Mouse (Mus musculus) lung, embryonic 16.5 days (tissue): ENCODE measurements around the gene Rftn1. TPM values are rescaled to one million over a fixed set of nuclear protein-coding genes. Genes with fewer than 3 reads are reported as not detected.

Experiments used
- ATAC-seq: fragments of 200-750 bp; cut with Nextera tagmentation; 2 replicates; pipeline ENCODE4 v1.8.0; 2017; ENCODE audit warnings: low read depth, mild to moderate bottlenecking, moderate library complexity
- H3K27ac ChIP-seq: fragments of 300-500 bp; sonication (generic); 2 replicates; pipeline ENCODE4 v1.5.1; 2014; ENCODE audit warnings: mild to moderate bottlenecking, control low read depth, low read length
- H3K27me3 ChIP-seq: fragments of 300-500 bp; sonication (generic); 2 replicates; pipeline ENCODE4 v1.6.1; 2014; ENCODE audit warnings: low read depth, low read length, mixed read lengths; ENCODE audit not compliant: control insufficient read depth, insufficient read depth
- H3K36me3 ChIP-seq: fragments of 300-500 bp; sonication (generic); 2 replicates; pipeline ENCODE4 v1.6.1; 2014; ENCODE audit warnings: low read length; ENCODE audit not compliant: control insufficient read depth, insufficient read depth
- H3K4me1 ChIP-seq: fragments of 300-500 bp; sonication (generic); replicated peaks from 2 replicates; pipeline ENCODE4 v1.6.1; 2014; ENCODE audit warnings: low read length, mixed read lengths; ENCODE audit not compliant: control insufficient read depth, insufficient read depth
- H3K4me2 ChIP-seq: fragments of 300-500 bp; sonication (generic); 2 replicates; pipeline ENCODE4 v1.6.1; 2014; ENCODE audit warnings: low read depth, low read length, control low read depth
- H3K4me3 ChIP-seq: fragments of 300-500 bp; sonication (generic); 2 replicates; pipeline ENCODE4 v1.5.1; 2014; ENCODE audit warnings: mild to moderate bottlenecking, low read length, control low read depth
- H3K9ac ChIP-seq: fragments of 300-500 bp; sonication (generic); 2 replicates; pipeline ENCODE4 v1.6.1; 2014; ENCODE audit warnings: low read length, control low read depth
- H3K9me3 ChIP-seq: fragments of 300-500 bp; sonication (generic); 2 replicates; pipeline ENCODE4 v1.6.1; 2016; ENCODE audit warnings: low read length; ENCODE audit not compliant: control insufficient read depth
- WGBS: fragments of 180-500 bp; shearing (Covaris S2); extraction: QIAGEN DNeasy Blood & Tissue Kit; methylation state at CpG from one replicate; pipeline ENCODE4 v1.1.7; 2014; 5-methylcytosine and 5-hydroxymethylcytosine counted together
- polyA plus RNA-seq: library from polyadenylated mRNA; unstranded; fragments of >200 nt; fragmentation: Nextera tagmentation; extraction: Ambion mirVana; gene quantifications from 2 replicates; pipeline ENCODE4 v1.2.1, GENCODE M21; 2015

Gene Rftn1
- polyA plus RNA-seq, 1 experiment from 2014 or later = 18.2 TPM

DNA sequence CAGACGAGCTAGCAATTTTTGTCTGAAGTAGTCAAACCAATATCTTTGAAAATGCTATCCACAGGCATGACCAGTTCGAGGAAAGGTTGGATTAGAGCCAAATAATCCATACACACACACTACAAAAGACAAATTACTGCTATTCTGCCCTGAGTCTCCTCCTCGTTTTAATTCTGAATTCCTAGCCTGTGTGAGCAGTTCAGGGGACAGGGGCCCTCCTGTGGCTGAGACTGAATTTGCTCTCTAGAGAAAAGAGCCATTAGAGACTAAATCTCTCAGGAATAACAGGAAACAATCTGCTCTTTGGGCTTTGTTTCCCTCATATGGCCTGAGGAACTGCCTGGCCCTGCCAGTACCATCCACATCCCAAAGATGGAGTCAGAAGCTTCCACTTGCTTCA, 3.2 kb upstream of the Rftn1 start:
- Histone ChIP-seq H3K36me3 (no peaks in the 10 kb centered on the region), H3K4me2 (no peak overlapping the region), H3K27me3 (peaks cover 5% of the 10 kb centered on the region), H3K27ac (no peak overlapping the region), H3K9me3 (no peaks in the 10 kb centered on the region), H3K4me1 (no peaks in the 10 kb centered on the region; the same call in 1 of the 2 replicates), H3K4me3 (no peak overlapping the region), H3K9ac (no peak overlapping the region)
- WGBS = 31% methylated on average over 3 of the region's 3 CpGs
- peak; percentile 24; the same call in 1 of the 2 replicates for ATAC-seq

DNA sequence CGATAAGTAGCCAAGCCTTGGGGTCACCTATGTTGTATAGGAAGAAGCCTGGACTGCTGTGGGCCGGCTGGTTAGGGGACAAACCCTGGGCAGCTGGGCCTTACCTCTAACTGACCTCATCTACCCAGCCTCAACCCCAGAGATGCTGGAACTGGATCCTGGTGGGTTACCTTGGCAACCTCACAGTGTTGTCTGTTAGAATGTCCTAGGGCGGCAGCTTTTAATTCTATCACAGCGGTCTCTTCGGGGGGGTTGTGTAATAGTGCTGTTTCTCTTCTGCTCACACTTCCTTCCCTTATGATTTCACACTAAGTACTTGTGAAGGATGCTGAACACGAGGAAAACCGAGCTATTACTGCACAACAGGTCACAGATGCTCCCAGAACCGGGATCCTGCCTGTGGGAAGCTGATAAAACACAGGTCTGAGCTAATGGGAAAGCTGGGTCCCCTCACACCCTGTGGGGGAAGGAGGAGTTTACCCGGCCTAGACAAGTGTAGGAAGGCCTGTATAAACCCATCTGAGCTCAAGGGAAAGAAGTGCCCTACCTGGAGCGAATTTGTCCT, 2.0 kb upstream of the Rftn1 start:
- WGBS = 60% methylated on average over 10 of the region's 10 CpGs
- ATAC-seq = no peak
- H3K36me3 ChIP-seq = no peaks in the 10 kb centered on the region
- H3K4me2 ChIP-seq = no peak overlapping the region
- H3K9me3 ChIP-seq = no peaks in the 10 kb centered on the region
- peaks cover 5% of the 10 kb centered on the region for H3K27me3 ChIP-seq
- H3K9ac ChIP-seq = no peak overlapping the region
- no peak overlapping the region for H3K27ac ChIP-seq
- H3K4me3 ChIP-seq = no peak overlapping the region
- no peaks in the 10 kb centered on the region; the same call in 1 of the 2 replicates for H3K4me1 ChIP-seq

DNA sequence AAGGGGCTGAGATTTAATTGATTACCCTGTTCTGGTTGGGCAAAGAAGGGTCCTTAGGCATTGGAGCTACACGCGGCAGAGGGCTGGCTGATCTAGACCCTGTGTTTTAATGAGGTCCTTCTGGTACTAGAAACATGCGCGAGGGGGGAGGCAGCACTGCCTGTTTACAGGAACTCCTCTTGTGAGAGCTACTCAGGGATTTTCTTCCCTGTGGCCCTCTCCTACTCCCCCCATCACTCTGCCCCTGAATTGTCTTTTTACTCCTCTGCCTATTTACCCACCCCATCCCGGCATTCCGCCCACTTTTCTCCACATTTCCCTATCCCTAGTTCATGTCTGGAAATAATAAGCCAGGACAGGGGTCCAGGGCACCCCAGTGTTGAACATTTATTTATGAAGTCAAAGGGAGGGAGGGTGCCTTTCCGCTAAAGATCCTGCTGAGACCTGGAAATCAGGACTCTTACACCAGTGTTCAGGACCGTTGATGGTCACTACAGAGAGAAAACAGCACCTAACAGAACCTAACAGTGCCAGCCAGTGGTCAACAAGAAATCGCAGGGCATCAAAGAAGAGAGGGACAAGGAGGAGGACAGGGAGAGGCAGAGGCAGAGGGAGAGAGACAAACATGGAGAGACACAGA, 964 bp upstream of the Rftn1 start:
- H3K27me3 ChIP-seq = peaks cover 5% of the 10 kb centered on the region
- no peaks in the 10 kb centered on the region for H3K36me3 ChIP-seq
- no peak overlapping the region for H3K9ac ChIP-seq
- H3K4me3 ChIP-seq = no peak overlapping the region
- H3K4me2 ChIP-seq = no peak overlapping the region
- H3K4me1 ChIP-seq = no peaks in the 10 kb centered on the region; the same call in 1 of the 2 replicates
- H3K27ac ChIP-seq = no peak overlapping the region
- no peak for ATAC-seq
- 62% methylated on average over 9 of the region's 9 CpGs for whole genome bisulfite sequencing
- no peaks in the 10 kb centered on the region for H3K9me3 ChIP-seq

DNA sequence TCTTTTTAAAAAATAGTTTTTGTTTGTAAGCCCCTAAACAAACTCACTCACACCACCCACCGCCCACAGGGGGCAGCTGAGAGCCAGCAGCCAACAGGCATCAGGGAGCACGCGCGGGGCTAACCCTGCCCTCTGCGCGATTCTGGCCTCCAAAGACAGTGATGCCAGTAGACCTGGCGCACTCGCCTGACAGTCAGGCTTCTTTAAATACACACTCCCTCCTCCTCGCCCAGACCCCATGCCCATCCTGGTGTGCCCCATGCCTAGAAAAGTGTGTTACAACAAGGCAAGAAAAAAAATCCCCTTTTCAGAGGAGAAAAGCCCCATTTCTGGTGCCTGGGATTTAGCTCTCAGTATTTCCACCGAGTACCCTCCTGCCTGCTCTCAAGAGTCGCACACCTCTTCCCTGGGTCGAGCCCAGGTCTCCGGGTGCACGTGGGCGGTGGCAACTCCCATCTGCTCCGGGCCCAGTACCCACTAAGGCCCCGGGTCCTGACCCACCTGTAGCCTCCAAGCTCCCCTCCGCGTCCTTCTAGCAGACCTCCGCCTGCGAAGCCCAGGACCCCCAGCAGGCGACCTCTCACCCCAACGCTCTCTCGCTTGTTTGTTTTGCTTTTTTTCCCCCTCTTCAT, 977 bp downstream of the Rftn1 start:
- Histone ChIP-seq H3K9ac (peak overlapping the region; percentile 79), H3K9me3 (no peaks in the 10 kb centered on the region), H3K27ac (no peak overlapping the region), H3K4me2 (peak overlapping the region; percentile 97), H3K4me3 (peak overlapping the region; percentile 65), H3K27me3 (peaks cover 5% of the 10 kb centered on the region), H3K4me1 (no peaks in the 10 kb centered on the region; the same call in 1 of the 2 replicates), H3K36me3 (no peaks in the 10 kb centered on the region)
- WGBS = 1% methylated on average over 24 of the region's 24 CpGs
- ATAC-seq = peak; percentile 58

DNA sequence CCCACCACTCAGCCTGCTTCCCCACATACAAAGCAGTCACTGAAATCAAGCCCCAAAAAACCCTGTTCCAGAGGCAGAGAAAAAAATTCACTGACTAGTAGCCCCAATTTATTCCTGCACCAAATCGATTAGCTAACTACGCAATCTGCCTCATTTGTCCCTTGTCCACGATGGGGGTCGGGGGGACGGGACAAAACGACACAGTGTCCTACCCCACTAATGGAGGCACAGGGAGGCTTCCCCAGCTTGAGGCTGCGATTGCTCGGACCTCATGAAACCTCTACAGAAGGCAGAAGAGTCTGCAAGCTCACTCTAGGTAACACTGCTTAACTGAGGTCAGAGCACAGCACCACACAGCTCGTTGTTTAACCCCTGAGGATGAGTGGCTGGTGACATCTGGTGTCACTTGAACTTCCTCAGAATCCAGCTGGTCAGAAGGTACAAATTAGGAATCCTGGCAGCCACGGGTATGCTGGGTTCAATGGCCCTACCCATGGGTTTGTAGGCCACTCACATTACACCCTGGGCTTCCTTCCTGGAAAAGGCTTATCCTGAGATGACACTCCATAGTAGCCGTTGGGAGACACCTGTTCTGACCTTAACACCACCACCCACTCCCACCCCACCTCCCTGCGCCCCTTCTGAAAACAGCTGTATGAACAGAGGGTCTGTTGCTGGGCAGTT, 1.7 kb downstream of the Rftn1 start:
- Histone ChIP-seq H3K9me3 (no peaks in the 10 kb centered on the region), H3K36me3 (no peaks in the 10 kb centered on the region), H3K27me3 (peaks cover 5% of the 10 kb centered on the region), H3K27ac (no peak overlapping the region), H3K9ac (no peak overlapping the region), H3K4me2 (peak overlapping the region; percentile 97; the same call in 1 of the 2 replicates), H3K4me3 (peak overlapping the region; percentile 65), H3K4me1 (no peaks in the 10 kb centered on the region; the same call in 1 of the 2 replicates)
- 67% methylated on average over 12 of the region's 12 CpGs for WGBS
- ATAC-seq = peak; percentile 8; the same call in 1 of the 2 replicates

DNA sequence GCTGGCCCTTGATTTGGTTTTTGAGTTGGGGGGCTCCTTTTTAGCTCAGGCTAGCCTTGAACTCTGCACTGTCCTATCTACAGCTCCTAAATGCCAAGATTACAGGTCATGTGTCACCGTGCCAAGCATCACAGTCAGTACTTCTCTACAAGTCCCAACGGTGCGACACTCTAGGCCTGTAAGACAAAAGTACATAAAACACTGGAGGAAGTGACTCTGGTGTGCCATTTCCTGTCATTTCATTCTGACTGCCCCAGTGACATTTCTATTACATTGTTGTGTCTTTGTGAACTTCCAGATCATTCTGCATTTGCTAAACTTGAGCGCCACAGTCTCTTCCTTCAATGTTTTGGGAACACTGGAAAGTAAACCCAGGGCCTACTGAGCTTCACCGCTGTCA, 4.9 kb downstream of the Rftn1 start:
- ATAC-seq = no peak
- H3K4me1 ChIP-seq = no peaks in the 10 kb centered on the region; the same call in 1 of the 2 replicates
- 71% methylated on average over 5 of the region's 5 CpGs for WGBS
- H3K4me3 ChIP-seq = no peak overlapping the region
- no peaks in the 10 kb centered on the region for H3K27me3 ChIP-seq
- H3K4me2 ChIP-seq = no peak overlapping the region
- no peak overlapping the region for H3K9ac ChIP-seq
- no peaks in the 10 kb centered on the region for H3K36me3 ChIP-seq
- no peak overlapping the region for H3K27ac ChIP-seq
- no peaks in the 10 kb centered on the region for H3K9me3 ChIP-seq

DNA sequence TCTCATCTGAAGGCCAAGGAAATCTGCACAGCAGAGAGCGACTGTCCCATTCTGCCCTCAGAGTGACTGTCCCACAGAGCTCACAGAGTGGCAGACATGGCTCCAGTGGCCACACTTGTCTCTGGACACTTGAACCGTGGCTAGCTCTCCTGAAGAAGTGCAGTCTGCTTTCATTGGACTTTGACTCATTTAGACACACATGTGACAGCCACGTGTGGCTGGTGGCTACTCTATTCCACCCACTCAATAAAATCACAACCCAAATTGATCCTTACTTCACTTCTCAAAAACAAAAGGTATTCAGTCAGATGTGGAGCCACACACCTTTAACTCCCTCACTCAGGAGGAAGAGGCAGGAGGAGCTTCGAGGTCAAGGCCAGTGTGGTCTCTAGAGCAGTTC, 5.4 kb downstream of the Rftn1 start:
- H3K9me3 ChIP-seq = no peaks in the 10 kb centered on the region
- WGBS = 79% methylated on average over 4 of the region's 4 CpGs

DNA sequence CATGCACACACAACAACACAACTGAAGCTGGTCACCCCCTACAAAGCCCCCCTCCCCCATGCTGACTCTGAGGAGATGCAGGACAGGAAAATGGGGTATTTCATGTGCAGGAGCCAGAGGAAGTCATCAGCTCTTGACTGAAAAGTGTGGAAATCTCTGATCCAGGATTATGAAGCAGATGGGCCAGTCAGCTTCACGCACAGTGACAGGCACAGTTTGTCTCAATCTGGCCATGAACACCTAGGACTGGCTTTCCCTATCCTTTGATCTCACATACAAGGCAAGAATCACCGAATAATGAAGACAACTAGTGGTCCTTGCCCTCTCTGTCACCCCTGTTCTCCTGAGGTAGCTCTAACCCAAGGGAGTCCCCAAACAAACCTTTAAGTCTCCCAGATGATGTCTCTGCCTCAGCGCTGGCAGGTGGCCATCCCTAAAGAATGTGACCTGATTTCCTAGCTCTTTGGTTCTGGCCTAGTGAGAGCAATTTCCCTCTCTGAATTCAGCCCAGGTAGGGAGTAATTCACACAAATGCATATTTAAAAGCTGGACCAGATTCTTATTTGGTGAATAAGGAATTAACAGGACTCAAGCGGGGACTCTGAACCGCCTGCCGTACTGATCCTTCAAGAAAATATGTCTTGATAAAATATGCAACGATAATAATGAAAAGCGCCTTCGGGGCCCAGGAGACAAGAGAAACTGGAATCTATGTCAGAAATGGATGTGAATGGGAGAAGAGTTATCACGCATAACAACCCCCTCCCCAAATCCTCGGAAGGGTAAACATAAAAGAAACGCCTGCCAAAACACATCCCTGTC, 6.0 kb downstream of the Rftn1 start:
- H3K4me1 ChIP-seq = no peaks in the 10 kb centered on the region; the same call in 1 of the 2 replicates
- 75% methylated on average over 12 of the region's 12 CpGs for WGBS
- no peak overlapping the region for H3K27ac ChIP-seq
- H3K9me3 ChIP-seq = no peaks in the 10 kb centered on the region
- H3K4me3 ChIP-seq = no peak overlapping the region
- H3K36me3 ChIP-seq = no peaks in the 10 kb centered on the region
- no peak overlapping the region for H3K4me2 ChIP-seq
- H3K27me3 ChIP-seq = no peaks in the 10 kb centered on the region
- no peak overlapping the region for H3K9ac ChIP-seq
- no peak for ATAC-seq

More for the DNA sequence above, 5.4 kb downstream of the Rftn1 start:
- Histone ChIP-seq H3K27ac (no peak overlapping the region), H3K27me3 (no peaks in the 10 kb centered on the region), H3K4me1 (no peaks in the 10 kb centered on the region; the same call in 1 of the 2 replicates), H3K9ac (no peak overlapping the region), H3K36me3 (no peaks in the 10 kb centered on the region), H3K4me3 (no peak overlapping the region), H3K4me2 (no peak overlapping the region)
- ATAC-seq = no peak
